Mouse (Mus musculus): ENCODE results near the gene Rhbdd1. TPM values are rescaled to one million over a fixed set of nuclear protein-coding genes. Genes with fewer than 3 reads are reported as not detected.

Gene Rhbdd1
- total RNA-seq, 2 experiments from 2014 or later: 12.1 to 16.0 TPM

DNA sequence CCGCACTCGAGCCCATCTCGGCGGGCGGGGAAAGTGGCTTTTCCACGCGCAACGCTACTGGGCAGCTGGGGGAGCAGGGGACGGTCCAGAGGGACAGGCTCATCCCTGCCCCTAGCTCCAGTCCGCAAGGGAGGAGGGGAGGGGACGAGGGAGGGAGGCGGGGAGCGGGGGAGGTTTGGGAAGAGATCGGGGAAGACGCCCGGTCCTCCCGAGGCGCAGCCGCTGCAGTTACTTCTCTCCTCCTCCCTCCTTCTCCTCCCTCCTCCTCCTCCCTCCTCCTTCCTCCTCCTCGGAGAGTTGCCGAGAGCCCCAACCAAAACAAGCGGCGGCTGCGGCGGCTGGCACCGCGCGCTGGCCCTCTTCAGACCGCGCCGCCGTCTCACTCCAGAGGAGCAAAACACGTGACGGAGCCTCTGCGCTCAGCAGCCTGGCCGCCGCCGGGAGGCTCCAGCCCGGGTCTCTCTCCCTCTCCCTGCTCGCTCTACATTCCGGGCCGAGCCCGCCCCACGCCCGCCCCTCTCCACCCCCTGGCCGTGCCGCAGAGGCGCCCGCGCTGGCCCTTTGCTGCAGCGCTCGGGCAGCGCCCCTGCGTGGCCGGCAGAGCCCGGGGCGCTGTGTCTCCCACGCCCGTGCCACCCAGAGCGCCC lies 25.0 kb upstream of the Rhbdd1 start, which contains the start of gene Irs1:
Irs1 (minus strand) TSS at position 266 of the 647 bp plus-strand sequence.
- peak; percentile 55 for ATAC-seq (replicated peaks; ENCODE audit: poor library complexity)

DNA sequence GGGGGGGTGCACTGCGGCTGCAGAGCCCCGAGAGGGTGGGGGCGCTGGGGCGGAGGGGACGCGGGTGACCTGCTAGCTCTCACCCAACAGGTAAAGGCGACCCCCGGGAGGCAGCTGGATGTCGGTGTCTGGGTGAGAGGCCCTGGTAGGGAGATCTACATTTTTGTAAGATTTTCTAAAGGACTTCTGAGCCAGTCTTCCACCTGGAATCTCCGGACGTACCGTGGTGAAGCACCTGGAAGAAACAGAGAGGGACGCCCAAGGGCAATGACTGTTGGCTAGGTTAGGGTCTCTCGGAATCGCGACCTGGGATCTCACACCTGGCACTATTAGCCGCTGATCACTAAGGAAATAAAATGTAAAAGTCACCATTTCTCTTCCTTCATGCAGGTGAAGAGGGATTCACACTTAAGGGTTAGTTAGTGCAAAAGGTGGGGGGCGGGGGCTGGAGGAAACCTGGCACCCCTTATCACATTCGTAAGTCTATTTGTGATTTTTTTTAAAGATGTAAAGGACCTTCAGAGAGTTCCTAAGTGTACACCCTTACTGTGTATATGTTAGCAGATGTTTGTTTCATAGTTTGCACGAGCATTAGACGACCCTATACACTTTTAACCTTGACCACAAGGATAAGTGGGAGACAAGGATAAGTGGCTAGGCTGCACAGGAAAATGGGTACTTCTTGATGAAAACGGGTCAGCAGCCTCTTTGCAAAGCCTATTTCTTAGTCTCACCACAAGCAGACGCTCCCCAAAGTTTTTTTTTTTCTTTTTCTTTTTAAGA lies 24.1 kb upstream of the Rhbdd1 start:
- ATAC-seq (replicated peaks; ENCODE audit: poor library complexity): no peak

DNA sequence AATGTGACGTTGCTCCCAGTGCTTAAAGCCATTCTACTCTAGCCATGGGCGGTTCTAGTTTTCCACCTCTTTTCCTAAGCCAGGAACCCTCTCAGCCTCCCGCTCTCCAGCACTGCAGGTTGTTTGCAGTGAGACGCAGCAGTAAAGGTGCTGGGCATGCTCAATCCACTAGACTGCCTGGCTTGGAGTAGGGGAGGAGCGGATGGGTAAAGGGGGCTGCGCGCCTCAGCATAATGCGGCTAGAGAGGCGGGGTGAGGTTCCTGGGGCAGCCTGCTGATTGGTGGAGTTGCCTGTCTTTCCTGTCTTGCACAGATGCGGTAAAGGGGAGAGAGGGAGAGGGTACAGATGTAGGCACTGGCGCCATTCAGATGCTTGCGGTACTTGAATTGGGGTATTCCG lies 23.5 kb upstream of the Rhbdd1 start:
- peak; percentile 14; the same call in 1 of the 2 replicates for ATAC-seq (replicated peaks; ENCODE audit: poor library complexity)

DNA sequence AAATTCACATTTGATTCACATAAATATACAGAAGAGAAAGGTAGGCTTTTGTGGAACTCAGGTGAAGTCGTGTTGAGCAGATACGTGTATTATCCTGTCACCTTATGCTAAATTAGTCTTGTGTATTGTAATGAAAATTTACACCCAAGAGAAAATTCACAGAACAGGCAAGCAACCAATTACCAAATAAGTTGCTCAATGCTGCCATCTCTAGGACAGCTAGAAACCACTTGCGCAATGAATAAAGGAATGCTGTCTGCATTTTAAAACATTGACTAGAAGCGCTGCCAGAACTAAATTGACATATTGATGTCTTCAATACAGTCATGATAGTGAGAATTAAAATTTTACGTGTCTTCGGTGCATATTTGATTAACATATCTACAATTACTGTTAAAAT lies 22.1 kb upstream of the Rhbdd1 start:
- ATAC-seq (replicated peaks; ENCODE audit: poor library complexity): peak; percentile 48

DNA sequence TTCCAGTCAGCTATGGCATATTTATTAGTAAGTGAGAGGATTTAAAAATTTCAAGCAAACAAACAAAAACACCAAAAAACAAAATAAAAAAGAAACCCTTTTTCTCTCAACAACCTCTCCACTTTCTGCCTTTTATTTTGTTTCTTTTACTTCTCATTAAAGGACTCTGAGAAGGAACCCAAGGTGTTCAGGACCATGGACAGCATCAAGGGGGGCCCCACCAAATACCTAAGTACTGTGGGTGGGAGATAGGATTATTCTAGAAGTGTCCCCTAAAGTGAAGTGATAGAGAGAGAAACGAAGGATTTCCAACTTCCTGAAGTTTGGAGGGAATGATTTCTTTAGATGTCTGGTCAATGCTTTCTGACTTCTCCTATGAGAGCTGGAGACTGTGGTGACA lies 17.7 kb upstream of the Rhbdd1 start:
- no peak for ATAC-seq (replicated peaks; ENCODE audit: poor library complexity)

DNA sequence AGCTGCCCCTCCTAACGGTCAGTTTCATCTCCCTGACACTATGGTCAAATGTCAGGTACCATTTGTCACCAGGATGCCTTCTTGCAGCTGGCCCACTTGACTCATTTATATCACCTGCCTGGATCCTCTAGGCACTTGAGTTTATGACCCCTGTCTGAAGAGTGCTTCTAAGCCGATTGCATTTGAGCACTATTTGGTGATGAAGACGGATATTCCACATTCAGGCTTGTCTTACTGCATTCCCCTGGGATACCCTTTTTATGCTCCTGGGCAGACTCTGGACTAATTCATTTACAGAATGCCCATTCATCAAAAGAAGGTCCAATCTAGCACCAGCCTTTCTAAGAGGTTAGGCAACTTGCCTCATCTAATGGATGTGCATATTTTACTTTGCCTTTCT lies 11.8 kb upstream of the Rhbdd1 start:
- ATAC-seq (replicated peaks; ENCODE audit: poor library complexity): no peak

DNA sequence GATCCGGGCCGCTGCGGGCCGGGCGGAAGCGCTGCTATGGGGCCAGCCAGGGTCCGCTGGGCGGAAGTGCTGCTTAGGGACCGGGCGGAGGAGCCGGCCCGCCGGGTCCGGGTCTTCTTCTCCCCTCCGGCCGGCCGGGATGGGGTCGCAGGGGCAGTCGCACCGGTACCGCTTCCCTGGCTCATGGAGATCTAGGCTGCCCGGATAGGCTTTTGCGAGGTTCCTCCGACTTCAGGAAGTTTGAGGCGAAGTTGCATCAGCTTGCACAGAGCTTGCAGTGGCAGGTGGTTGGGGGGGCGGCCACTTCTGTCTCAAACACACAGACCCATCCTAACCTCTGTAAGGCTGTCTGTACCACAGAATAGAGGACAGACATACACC lies 484 bp downstream of the Rhbdd1 start:
- peak; percentile 76 for ATAC-seq (replicated peaks; ENCODE audit: poor library complexity)

DNA sequence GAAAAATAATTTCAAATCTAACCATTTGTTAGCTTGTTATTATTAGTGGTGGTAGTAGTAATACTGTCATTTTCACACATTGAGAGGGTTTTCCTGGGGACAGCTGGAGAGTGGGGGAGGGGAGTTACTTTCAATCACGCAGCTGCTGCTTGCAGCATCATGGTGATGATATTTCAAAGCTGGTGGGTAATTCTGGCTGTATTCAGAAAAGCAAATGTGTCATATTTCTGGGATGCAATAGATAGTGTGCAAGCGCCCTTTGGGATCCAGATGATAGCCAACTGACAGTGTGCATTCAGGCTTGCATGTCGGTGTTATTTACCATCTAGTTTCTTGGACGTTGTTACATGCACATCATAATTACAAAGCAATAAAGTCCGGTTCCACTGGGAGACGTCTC lies 4.2 kb downstream of the Rhbdd1 start:
- ATAC-seq (replicated peaks; ENCODE audit: poor library complexity): no peak

DNA sequence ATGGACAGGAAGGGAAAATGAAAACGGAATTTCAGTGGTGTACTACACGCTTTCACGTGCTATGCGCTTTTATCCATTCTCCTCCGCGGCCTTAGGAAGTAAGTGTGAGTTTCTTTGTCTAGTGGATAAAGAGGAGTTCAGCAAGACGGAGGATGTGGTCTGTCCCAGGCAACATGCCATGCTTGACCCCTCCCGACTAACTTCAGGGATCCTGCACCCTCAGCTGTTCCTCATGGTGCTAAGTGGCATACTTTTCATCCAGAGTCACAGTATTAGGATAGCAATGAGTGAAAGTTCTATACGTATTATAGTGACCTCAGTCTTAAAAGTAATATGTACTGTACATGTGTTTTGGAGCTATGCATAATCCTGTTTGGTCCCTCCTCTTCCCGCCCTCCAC lies 4.6 kb downstream of the Rhbdd1 start:
- no peak for ATAC-seq (replicated peaks; ENCODE audit: poor library complexity)

DNA sequence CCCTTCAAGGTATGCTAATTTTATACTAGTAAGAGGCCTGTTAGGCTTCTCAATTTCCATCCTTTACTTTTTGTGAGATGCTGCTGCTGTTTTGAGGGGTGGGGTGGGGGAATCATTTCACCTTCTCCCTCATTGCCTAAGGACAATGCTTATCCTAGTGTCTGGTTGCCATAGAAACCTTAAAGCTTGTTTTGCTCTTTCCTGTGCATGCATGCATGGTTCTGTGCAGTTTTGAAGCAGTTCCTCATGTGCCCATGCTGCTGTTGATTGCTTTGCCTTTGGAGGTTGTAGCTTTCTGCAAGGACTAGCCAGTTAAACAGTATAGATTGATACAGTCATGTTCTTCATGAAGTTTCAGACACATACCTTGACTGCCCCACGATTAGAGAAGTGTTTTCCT lies 5.2 kb downstream of the Rhbdd1 start:
- no peak for ATAC-seq (replicated peaks; ENCODE audit: poor library complexity)

DNA sequence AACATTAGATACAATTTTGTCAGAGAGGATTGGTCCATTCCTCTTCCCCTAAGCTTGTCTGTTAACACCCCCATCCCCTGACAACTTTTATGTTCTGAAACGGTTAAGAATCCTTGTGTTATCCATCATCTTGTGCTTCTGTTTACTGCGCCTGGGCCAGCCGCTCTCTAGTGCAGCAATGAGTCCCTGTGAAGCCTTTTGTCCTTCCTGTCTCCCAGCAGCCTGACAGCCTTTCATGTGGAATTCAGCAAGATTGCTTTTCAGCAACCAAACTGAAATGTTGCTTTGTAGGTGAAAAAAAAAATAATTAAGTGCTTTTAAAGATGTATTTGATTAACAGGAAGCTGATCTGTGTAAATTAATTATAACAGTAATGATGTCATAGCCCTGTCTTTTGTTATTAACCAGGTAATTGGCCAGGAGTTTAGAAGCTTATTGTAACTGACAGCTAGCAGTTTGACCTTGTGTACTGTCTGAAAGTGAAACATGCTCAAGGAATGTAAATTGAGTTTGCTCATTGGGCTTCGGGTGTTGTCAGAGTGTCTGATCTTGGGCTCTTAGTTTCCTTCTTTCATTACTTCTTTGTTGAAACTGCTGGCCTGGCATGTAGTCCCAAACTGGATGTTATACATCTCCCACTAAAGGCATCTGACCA lies 8.0 kb downstream of the Rhbdd1 start:
- no peak for ATAC-seq (replicated peaks; ENCODE audit: poor library complexity)

DNA sequence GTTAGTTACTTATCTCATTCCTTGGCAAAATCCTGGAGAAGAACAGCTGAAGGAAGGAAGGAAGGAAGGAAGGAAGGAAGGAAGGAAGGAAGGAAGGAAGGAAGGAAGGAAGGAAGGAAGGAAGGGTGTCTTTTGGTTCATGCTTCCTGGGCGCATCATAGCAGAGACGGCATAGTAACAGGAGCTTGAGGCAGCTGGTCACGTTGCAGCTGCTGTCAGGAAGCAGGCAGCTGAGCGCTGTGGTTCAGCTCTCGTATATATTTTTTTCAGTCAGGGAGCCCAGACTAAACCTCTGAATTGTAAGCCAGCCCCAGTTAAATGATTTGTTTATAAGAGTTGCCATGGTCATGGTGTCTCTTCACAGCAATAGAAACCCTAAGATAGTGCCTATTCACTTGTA lies 9.9 kb downstream of the Rhbdd1 start:
- ATAC-seq (replicated peaks; ENCODE audit: poor library complexity): no peak

DNA sequence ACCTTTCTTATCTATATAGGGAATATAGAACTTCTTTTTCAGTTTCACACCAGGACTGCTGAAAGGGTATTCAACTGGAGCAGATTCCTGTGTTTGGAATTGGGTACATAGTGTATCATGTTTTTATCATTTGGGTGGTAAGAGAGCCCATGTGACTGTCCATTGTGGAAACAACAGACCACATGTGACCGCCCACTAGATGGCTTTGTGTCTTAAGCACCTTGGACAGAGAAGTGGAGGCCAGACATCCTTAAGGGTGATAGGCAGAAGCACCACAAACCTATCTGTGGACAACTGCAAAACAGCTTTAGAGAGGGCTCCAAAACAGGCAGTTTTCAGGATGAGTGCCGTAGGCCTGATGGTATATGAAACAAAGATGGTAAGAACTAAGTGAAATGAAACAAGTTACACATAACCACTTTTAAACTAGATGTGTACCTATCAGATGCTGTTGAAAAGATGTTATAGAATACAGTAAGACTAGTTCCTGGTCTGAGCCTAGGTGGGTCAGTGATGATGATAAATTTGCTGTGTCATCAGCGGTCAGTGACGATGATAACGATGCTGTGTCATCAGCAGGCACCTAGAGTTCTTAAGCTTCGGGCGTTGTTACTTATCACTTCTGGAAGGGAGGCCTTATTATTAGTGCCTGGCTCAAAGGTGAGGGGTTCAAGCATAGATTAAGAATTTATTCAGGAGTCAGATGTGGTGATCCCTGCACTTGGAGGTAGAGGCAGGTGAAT lies 12.0 kb downstream of the Rhbdd1 start:
- ATAC-seq (replicated peaks; ENCODE audit: poor library complexity): no peak

DNA sequence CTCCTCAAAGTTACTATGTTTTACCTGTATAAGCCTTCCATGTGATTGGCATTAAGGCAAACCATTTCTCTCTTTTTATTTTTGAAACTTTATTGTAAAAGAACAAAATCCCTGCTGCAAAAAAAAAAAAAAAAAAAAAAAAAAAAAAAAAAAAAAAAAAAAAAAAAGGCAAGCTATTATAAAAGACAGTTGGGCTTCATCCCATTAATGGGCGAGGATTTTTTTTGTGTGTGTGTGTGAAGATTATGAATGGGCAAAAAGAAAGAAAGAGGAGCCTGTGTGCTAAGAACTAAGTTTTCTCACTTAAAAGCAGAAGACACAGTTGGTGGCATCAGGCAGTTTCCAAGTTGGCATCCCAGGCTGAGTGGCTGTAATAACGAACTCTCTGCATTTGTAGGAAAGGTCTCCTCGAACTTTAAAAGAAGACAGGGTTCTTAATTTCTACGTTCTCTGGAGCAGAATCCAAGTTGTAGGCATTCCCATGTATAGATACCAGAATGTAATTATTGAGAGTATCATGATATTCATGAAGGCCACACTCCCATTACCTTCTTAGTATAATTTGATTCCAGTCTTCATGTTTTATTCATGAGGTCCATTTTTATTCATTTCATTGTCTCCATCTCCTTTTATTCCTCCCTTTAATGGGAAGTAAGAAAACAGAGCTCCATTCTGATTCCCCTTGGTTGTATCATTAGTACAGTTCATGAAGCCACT lies 13.1 kb downstream of the Rhbdd1 start:
- no peak for ATAC-seq (replicated peaks; ENCODE audit: poor library complexity)

DNA sequence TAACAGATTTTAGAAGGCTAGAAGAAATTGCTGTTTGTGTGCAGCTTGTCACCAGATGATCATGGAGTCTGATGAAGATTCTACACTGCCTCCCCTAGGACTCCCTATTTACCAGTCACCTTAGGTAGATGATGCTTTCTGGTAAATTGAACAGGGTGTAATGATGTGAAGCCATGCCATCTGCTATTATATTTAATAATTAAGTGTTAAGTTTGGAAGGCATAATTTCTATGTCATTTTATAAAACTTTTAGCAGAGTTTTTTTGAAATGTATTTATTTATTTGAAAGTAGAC lies 13.6 kb downstream of the Rhbdd1 start:
- ATAC-seq (replicated peaks; ENCODE audit: poor library complexity): no peak

DNA sequence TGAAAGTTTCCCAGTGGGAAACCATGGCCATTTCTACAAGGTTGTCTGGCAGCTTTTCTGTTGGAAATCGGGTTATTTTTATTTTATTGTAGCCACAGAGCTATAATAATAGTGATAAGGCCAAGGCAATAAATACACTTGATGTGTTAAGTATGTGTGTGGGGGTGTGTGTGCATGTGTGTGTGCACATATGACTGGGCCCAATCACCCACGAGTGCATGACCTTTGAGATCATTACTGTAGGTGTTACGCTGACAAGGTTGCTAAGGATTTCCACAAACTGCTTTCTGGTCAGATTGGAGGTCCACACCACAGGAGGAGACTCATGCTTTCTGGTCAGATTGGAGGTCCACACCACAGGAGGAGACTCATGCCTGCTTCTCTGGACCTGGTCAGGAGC lies 18.3 kb downstream of the Rhbdd1 start:
- no peak for ATAC-seq (replicated peaks; ENCODE audit: poor library complexity)

DNA sequence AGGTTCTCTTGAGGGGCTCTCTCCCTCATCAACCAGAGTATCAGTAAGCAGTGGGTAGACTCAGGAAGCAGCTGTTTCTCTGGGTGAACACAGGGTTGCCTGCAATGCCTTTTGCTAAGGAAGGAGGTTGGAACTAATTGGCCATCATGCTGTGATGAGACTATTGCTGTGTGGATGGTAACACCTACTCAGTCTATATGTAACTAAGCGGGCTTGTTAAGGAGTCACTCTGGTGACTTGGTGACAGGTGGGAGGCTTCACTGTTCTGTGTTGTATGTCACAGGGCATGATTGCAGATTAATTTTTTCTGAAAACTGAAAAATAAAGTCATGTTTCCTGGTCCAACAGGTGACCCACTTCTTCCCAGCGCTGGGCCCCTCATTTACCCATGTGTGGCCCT lies 36.8 kb downstream of the Rhbdd1 start:
- ATAC-seq (replicated peaks; ENCODE audit: poor library complexity): no peak

DNA sequence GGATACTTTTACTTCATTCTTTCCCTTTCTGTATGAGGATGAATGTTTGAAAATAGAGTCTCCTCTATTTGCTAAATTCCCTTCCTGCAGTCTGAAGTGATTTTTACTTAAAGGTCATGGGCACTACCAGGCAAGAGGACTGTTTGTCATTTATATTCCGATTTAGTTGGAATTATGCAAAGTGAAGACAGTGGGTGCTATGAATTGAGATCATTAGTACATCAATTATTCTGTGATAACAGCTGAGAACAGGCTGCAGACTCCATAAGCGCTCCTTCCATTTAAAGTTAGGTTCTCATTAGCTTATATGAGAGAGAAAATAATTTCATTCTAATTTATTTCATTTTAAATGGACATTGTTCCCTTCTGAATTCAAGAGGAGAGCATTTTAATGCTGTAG lies 37.5 kb downstream of the Rhbdd1 start:
- no peak for ATAC-seq (replicated peaks; ENCODE audit: poor library complexity)

DNA sequence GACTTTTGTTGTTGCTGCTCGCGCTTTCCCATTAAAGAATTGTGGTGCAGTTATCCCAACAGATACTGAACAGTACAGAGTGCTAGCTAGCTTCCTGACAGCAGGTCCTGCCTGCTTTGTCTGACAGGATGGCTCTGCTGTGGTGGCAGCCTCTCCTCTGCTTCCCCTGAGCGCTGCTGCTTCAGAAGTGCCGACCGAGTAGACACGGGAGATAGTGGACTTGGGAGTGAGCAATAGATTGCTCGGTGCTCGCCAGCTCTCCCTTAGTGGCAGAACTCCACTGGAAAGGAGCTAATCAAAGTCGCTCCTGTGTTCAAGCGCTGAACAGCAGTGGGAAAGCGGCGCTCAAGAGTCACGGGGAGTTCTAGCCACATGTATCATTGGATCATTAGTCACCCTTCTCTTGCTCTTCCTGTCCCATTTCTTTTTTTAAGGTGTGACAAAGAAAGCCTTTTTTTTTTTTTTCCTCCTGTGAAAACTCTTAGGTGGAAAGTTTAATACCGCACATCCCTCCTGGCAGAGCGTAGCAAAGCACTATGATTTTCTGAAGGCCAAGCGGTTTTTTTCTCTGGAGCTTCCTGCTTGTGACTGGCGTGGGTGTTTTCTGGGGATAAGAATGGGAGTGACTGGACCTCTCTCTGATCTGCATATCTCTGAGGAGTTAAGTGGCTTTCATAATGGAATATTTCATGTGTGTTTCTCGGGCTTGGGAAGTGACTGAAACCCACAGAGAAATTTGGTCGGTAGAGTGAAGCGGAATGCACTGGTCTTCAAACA lies 42.8 kb downstream of the Rhbdd1 start:
- ATAC-seq (replicated peaks; ENCODE audit: poor library complexity): no peak

DNA sequence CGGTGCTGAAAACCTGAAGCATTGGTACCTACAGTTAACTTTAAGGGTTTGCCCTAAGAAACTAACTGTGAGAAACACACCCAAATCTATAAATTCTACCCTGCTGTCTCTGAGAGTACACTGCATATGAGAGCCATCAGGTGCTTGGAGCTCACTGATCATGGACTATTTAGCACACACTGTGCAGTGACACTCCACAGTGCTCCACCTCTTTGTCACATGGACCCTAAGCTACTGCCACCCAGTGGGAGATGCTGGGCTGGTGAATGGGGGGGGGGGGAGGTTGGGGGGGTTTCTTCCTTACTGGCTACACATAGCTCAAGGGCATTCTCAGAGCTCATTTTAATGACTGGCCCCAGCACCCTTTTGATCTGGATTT lies 43.4 kb downstream of the Rhbdd1 start:
- ATAC-seq (replicated peaks; ENCODE audit: poor library complexity): no peak
